Mouse (Mus musculus) right cerebral cortex, postnatal 4 days (tissue): ENCODE data around the gene Prdm11.

Source experiments
- DNase-seq: peaks from one replicate; pipeline ENCODE4 v3.0.0-alpha.2; 2022

Gene Prdm11

GRCm38 (mm10) chr2:93045129-93045817, 694 bp downstream of the Prdm11 start:
- peak; percentile 96 for DNase-seq

GRCm38 (mm10) chr2:93043449-93044157, 2.4 kb downstream of the Prdm11 start:
- DNase-seq = no peak

DNA sequence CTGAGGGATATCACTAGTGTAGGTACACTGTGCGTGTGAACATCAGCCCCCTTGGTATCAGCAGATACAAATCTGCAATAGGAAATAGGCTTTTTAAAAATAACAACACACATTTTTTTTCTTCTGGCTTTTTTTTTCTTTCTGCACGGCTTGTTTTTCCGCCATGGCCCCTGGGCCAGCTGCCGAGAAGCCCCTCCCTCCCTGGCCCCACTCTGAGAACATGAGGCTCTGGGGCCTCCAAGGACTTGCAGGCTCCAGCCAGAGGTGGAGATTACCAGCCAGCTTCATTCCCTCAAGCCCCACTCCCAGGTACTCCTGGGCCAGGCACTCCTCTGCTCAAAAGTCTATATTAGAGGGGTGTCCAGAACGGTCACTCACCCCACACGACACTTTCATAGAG, 4.5 kb downstream of the Prdm11 start:
- DNase-seq = no peak

GRCm38 (mm10) chr2:93040841-93041240, 5.1 kb downstream of the Prdm11 start:
- DNase-seq = no peak

GRCm38 (mm10) chr2:93039706-93040105, 6.3 kb downstream of the Prdm11 start:
- DNase-seq = no peak

DNA sequence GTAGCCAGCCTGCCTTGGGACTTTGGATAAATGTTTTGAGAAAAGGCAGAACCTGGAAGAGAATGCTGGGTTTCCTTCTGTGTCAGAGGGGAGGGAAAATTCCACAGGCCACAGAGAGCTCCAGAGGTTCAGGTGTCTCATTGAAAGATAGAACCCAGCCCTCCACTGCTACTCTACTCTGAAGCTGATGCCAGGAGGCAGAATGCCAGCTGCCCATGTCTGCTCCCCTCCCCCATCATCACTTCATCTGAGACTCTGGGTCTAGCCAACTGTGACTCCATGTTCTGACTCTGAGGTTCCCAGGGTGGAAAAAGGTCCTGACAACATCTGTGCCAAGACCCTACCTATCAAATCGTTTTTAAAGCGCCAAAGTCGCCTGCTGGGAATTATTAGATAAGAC, 6.9 kb downstream of the Prdm11 start:
- no peak for DNase-seq

DNA sequence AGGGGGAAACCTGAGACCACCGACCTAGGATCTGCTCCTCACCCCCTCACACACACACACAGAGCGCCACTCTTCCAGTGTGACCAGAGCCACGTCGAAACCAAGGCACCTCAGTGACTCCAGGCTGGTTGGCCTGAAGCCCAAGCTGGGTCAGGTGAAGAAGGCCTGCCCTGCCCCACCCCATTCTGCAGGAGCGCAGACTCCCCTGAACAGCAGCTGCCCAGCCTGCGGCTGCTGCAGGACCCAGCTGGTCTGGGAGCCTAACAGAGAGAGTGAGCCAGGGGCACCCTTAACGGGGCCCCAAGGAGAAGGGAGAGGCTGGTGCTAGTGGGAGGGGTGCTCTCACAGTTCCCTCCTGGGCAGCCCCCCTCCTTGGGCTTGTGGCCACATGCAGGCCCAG, 10.3 kb downstream of the Prdm11 start:
- DNase-seq = no peak

DNA sequence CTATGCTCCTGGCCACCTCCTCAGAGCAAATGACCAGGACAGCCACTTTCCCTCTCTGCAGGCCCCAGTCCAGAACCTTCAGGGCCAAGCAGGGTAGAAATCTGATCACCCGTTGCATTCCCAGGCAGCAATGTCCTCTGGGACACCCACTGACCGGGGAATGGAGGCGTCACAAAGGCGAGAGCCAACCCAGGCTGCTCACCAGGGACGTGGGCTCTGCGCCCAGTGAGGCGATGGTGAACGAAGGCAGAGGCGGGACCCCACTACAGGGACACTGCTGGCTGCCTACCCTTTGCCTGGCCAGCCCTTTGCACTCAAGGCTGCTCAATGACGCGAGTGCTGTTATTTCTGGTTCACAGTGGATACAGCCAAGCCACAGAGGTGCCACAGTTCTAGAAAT, 13.3 kb downstream of the Prdm11 start:
- no peak for DNase-seq

GRCm38 (mm10) chr2:93032049-93032448, 13.9 kb downstream of the Prdm11 start:
- DNase-seq = no peak

- no peak for DNase-seq
Measured at GRCm38 (mm10) chr2:93031021-93031420, 14.9 kb downstream of the Prdm11 start.

- no peak for DNase-seq
Measured at GRCm38 (mm10) chr2:93030101-93030500, 15.9 kb downstream of the Prdm11 start.

DNA sequence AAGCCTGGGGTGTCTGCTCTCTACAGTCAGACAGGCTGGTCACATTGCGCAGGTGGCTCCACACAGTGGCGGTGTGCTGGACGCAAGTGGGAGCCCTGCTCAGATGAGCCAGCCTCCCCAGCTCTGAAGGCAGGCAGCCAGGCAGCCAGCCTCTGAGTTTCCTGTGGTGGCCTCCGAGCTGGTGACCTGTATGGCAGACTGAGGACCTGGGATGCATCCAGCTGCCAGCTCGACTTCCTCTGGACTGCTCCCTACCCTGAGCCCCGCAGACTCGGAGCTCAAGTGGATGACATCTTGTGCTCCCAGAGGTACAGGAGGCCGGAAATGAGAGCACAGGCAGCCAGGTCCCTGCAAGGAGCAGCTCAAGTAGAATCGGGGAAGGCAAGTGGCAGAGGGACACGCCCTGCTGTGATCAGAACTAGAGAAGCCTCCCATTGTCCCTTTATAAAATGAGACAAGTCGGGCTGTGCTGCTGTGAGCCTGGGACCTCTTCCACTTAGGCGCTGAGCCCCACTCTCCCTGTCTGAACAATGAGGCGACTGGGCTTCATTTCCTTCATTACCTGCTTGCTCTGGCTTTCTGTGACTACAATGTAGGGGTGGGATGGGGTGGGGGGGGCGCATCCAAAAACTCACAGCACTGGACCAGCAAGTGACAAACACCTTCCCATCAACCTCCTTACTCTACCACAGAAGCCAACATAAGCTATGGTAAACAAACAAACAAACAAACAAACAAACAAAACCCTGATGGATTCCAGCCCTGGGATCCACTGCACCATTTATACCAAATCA, 16.5 kb downstream of the Prdm11 start:
- DNase-seq = no peak

DNA sequence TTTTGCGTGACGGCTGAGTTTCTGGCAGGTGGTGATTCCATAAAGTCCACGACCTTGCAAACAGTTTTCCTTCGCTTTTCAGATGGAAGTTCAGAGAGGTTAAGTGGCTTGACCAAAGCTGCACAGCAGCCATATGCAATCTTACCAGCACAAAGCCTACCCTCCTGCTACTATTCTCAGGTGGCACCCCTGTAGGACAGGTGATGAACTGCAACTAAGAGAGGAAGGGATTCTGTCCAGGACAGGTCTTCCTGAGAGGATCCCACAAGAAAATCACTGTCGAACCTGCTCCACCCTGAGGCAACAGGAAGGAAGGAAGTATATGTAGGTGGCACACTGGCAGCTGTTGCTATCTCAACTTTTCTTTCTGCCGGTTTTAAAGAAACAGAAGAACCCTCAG, 17.1 kb downstream of the Prdm11 start:
- no peak for DNase-seq

DNA sequence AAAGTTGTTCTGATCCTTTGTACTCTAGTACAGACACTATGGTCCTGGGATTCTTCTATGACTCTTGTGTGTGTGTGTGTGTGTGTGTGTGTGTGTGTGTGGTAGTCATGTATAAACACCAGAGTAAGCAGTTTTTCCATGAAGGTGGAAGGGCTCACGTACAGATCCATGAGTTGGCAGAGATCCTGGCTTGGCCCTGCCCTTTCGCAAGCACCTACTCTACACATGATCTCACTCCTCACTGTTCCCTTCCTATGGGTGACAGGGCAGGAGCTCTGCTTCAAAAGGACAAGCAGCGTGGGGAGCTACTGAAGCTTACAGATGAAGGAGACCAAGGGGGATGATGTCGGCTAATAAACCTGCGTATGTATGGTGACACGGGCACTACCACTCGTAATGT, 18.3 kb downstream of the Prdm11 start:
- no peak for DNase-seq

DNA sequence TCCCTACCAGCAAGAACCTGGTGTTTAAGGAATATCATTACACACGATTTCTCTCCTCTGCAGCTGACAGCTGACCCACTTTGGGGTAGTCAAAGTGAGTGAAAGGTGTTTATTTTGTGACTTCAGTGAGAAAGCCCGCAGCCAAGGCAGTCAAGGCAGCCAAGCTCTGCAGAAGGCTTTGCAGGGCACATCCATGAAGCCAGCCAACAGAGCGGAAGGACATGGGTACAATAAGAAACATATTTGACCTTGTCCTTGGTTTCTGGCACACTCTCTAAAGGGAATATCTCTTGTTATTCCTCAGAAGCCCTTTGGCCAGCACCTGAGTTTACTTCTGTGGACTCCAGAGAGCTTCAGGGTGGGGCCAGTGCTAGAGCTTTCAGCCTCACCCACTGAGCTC, 21.5 kb downstream of the Prdm11 start:
- DNase-seq = no peak

DNA sequence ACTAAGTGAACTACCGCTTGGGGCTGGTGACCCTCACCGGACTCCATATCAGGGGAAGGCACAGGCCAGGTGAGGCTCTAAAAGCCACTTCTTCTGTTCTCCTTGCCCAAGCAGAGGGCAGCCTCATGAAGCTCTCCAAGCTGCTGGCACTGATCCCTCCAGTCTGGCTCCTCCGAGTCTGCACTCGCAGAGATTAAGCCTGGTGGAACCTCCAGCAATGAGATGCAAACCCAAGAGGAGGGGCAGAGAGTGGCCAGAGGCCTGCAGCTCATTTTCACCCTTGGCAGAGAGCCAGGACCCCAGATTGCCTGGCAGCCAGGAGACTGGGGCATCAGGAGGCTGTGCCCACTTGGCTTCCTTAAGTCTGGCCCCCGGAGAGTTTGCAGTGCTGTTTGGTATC, 27.1 kb downstream of the Prdm11 start:
- peak; percentile 62 for DNase-seq

DNA sequence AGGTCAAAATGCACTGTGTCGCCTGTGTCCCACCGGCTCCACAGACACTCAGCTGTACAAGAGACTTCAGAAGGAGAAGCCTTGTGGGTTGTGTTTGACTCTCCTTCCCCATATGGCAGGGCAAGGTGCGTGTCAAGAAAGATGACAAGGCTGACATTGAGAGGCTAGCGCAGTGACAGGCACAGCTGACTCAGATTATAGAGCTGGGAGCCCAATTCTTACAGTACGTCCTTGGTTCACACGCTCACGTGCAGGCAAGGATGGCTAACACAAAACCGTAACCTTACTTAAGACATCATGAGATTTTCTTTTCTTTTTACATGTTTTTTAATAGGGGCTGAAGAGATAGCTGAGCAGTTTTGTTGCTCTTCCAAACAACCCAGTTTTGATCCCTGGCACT, 28.8 kb downstream of the Prdm11 start:
- no peak for DNase-seq

DNA sequence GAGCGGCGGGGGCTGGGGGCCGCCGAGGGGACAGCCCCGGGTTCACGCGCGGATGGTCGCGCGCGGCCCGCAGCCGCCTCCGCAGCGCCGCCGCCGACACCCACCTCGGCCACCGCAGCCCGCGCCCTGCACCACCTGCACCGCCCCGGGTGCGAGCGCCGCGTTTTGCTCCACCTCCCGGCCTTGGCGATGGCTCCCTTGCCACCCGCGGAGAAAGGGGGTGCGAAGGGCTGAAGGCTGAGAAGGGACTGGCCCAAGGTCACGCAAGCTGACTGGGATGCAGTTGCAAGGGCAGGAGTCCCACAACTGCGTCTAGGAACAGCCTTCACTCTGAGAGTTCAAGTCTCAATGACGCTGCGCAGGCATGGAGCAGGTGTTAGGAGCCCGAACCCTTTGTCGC, 30.9 kb downstream of the Prdm11 start:
- DNase-seq = peak; percentile 44

DNA sequence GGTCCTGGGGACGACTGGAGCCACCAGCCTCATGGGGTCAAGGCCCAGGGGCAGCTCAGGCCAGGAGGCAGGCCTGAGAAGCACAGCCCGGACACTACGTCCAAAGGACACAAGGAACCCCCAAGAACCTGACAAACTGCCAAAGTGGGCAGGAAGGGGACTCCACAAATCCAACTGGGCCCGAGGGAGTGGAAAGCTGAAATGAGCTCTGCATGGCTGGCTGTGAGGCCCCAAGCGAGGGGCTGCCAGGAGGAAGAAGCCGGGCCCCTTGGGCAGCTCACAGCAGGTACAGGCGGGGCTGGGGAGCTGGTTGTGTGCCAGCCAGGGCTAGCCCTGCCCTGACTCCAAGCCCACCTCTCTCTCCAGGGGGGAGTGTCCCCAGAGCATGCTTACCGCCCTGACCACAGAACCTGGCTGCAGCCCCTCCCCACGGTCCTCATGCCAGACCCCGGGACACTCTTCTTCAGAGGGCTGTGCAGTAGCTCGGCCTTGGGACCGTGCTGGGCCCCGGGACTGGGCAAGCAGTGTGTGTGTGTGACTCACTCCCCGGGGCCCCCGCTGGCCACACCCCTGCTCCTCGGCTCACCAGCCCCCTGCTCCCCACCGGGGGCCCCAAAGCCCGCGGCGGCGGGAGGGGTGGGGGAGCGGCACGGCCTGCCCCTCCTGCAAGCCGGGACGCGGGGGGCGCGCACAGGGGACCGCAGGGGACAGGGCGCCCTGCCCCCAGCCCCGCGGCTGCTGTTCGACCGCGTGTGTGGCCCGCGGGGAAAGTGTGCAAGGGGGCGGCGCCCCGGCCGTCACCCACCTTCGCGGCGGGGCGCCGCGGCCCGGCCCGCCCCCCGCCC, 31.7 kb downstream of the Prdm11 start:
- peak; percentile 32 for DNase-seq

GRCm38 (mm10) chr2:93013415-93014092, 32.4 kb downstream of the Prdm11 start:
- no peak for DNase-seq

DNA sequence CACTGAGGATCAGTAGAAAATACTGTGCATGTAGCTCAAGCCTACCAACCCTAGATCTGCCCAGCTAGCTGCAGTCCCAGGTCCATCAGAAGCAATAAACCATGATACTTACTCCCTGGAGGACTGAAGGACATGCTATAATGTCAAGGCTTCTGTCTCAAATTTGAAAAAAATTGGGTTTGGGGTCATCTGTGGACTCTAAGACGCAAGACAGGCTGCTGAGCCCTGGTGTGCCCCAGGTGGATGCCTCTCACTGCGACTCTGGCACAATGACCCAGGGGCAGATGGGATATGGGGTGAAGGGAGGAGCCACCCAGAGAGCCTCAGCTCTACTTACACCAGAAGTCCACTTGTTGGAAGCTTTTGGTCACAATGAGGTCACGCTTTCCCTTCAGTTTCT, 33.0 kb downstream of the Prdm11 start:
- no peak for DNase-seq

GRCm38 (mm10) chr2:93011933-93012332, 34.0 kb downstream of the Prdm11 start:
- DNase-seq = no peak
